Mouse (Mus musculus): ENCODE data around the gene Col6a6.
A peak's percentile ranks its signal among the peaks of the same experiment; 100 is the strongest.

The Col6a6 gene

GRCm38 (mm10) chr9:105737448-105737847, 90.5 kb downstream of the Col6a6 start:
- DNase-seq (ENCODE audit: low spot score): no peak

- no peak for DNase-seq (ENCODE audit: low spot score)
Measured at GRCm38 (mm10) chr9:105735195-105735594, 92.8 kb downstream of the Col6a6 start.

GRCm38 (mm10) chr9:105734651-105735050, 93.3 kb downstream of the Col6a6 start:
- no peak for DNase-seq (ENCODE audit: low spot score)

- no peak for DNase-seq (ENCODE audit: low spot score)
Measured at GRCm38 (mm10) chr9:105731976-105732375, 96.0 kb downstream of the Col6a6 start.

GRCm38 (mm10) chr9:105720430-105720829, 107.5 kb downstream of the Col6a6 start:
- DNase-seq (ENCODE audit: low spot score): no peak

- no peak for DNase-seq (ENCODE audit: low spot score)
Measured at GRCm38 (mm10) chr9:105719851-105720395, 108.0 kb downstream of the Col6a6 start.

- peak; percentile 13 for DNase-seq (ENCODE audit: low spot score)
Measured at GRCm38 (mm10) chr9:105719367-105719766, 108.6 kb downstream of the Col6a6 start.

GRCm38 (mm10) chr9:105712049-105712448, 115.9 kb downstream of the Col6a6 start:
- DNase-seq (ENCODE audit: low spot score): no peak

- DNase-seq (ENCODE audit: low spot score): no peak
Measured at GRCm38 (mm10) chr9:105705011-105705410, 122.9 kb downstream of the Col6a6 start.

- DNase-seq (ENCODE audit: low spot score): no peak
Measured at GRCm38 (mm10) chr9:105704226-105704932, 123.6 kb downstream of the Col6a6 start.

GRCm38 (mm10) chr9:105701966-105702365, 126.0 kb downstream of the Col6a6 start:
- DNase-seq (ENCODE audit: low spot score): no peak

GRCm38 (mm10) chr9:105700702-105701101, 127.3 kb downstream of the Col6a6 start:
- no peak for DNase-seq (ENCODE audit: low spot score)

GRCm38 (mm10) chr9:105697764-105698396, 130.1 kb downstream of the Col6a6 start:
- DNase-seq (ENCODE audit: low spot score): no peak

- no peak for DNase-seq (ENCODE audit: low spot score)
Measured at GRCm38 (mm10) chr9:105696818-105697564, 131.0 kb downstream of the Col6a6 start.

- DNase-seq (ENCODE audit: low spot score): peak; percentile 88
Measured at GRCm38 (mm10) chr9:105693854-105694253, 134.1 kb downstream of the Col6a6 start.

GRCm38 (mm10) chr9:105693056-105693455, 134.9 kb downstream of the Col6a6 start:
- no peak for DNase-seq (ENCODE audit: low spot score)

GRCm38 (mm10) chr9:105692472-105692871, 135.5 kb downstream of the Col6a6 start:
- DNase-seq (ENCODE audit: low spot score): no peak

GRCm38 (mm10) chr9:105689485-105689884, 138.5 kb downstream of the Col6a6 start:
- DNase-seq (ENCODE audit: low spot score): no peak

GRCm38 (mm10) chr9:105684549-105685165, 143.3 kb downstream of the Col6a6 start:
- no peak for DNase-seq (ENCODE audit: low spot score)

- DNase-seq (ENCODE audit: low spot score): no peak
Measured at GRCm38 (mm10) chr9:105681386-105681785, 146.6 kb downstream of the Col6a6 start.

- no peak for DNase-seq (ENCODE audit: low spot score)
Measured at GRCm38 (mm10) chr9:105675941-105676340, 152.0 kb downstream of the Col6a6 start.

GRCm38 (mm10) chr9:105672032-105672431, 155.9 kb downstream of the Col6a6 start:
- no peak for DNase-seq (ENCODE audit: low spot score)
